Mouse (Mus musculus): ENCODE results near the gene Elmo1.

GRCm38 (mm10) chr13:20372335-20372734 is 281.9 kb downstream of the Elmo1 start:
- no peak for TF ChIP-seq MYOG (IDR thresholded peaks at IDR 0.05; ENCODE audit: control insufficient read depth, extremely low read depth, insufficient read length)
- no peak for TF ChIP-seq CTCF (IDR thresholded peaks at IDR 0.05; ENCODE audit: control insufficient read depth, insufficient read depth, insufficient read length)
- TF ChIP-seq MAX (IDR thresholded peaks at IDR 0.05): no peak

Data from C2C12 (cell line).